Mouse (Mus musculus): ENCODE measurements around the gene Cenph. TPM values are rescaled to one million over a fixed set of nuclear protein-coding genes. Genes with fewer than 3 reads are reported as not detected.

Cenph gene
- polyA plus RNA-seq (2017; shearing (Covaris generic)) = 1 to 10 TPM; 2.1 to 3.7 TPM

GRCm38 (mm10) chr13:100775252-100776055 lies at the start of gene Cenph:
Cenph (minus strand) TSS chr13:100775899.

GRCm38 (mm10) chr13:100786414-100786867 lies 10.7 kb upstream of the Cenph start, which contains the start of gene Ccnb1:
Ccnb1 (minus strand) TSS chr13:100786570.

GRCm38 (mm10) chr13:100744036-100744744 lies 31.5 kb downstream of the Cenph start, which contains the start of gene Mrps36:
Mrps36 (minus strand) TSS chr13:100744659.

GRCm38 (mm10) chr13:100730861-100731176 lies 44.9 kb downstream of the Cenph start, which contains the start of gene Cdk7:
Cdk7 (minus strand) TSS chr13:100730939.

Other genes with a start within 250 kb of the Cenph start
- 1 to 10 TPM; 1.4 to 3.8 TPM for gene Ocln, start 223.2 kb downstream of the Cenph start, polyA plus RNA-seq (2017; shearing (Covaris generic))
- gene Marveld2, start 158.9 kb downstream of the Cenph start, polyA plus RNA-seq (2017; shearing (Covaris generic)) = 10 to 100 TPM in 1 of 2 experiments, 1 to 10 TPM in 1; 9.3 to 11.7 TPM
- gene Ak6, start 124.9 kb downstream of the Cenph start, polyA plus RNA-seq (2017; shearing (Covaris generic)) = 100 to 1,000 TPM; 100 to 126 TPM
- gene Rad17, start 124.8 kb downstream of the Cenph start, polyA plus RNA-seq (2017; shearing (Covaris generic)) = 10 to 100 TPM; 24.5 to 30.6 TPM
- 1 to 10 TPM; 2.8 to 6.3 TPM for gene Taf9, start 124.3 kb downstream of the Cenph start, polyA plus RNA-seq (2017; shearing (Covaris generic))
- 10 to 100 TPM; 23.1 to 26.7 TPM for gene Ccdc125, start 106.2 kb downstream of the Cenph start, polyA plus RNA-seq (2017; shearing (Covaris generic))
- gene Cdk7, start 45.0 kb downstream of the Cenph start, polyA plus RNA-seq (2017; shearing (Covaris generic)) = 10 to 100 TPM; 80.4 to 85.6 TPM
- 10 to 100 TPM; 81.1 to 88.2 TPM for gene Mrps36, start 31.2 kb downstream of the Cenph start, polyA plus RNA-seq (2017; shearing (Covaris generic))
- gene Ccnb1, start 10.7 kb upstream of the Cenph start, polyA plus RNA-seq (2017; shearing (Covaris generic)) = 1 to 10 TPM; 2.4 to 4.6 TPM
- gene Slc30a5, start 57.5 kb upstream of the Cenph start, polyA plus RNA-seq (2017; shearing (Covaris generic)) = 10 to 100 TPM; 50.6 to 55.0 TPM

Data from inflammation-experienced regulatory T-cells (primary cell).